Mouse (Mus musculus): ENCODE results near the gene Nrarp. TPM values are rescaled to one million over a fixed set of nuclear protein-coding genes. Genes with fewer than 3 reads are reported as not detected.

Nrarp gene
- polyA plus RNA-seq, 1 experiment from 2014 or later, result 37.4 TPM

- H3K9me3 ChIP-seq, result no peaks in the 10 kb centered on the region
- peaks cover 19% of the 10 kb centered on the region for H3K36me3 ChIP-seq (replicated peaks)
- WGBS, result 88% methylated on average over 6 of the region's 6 CpGs
- H3K27ac ChIP-seq, result no peak overlapping the region
- H3K4me1 ChIP-seq, result peaks cover 42% of the 10 kb centered on the region
- H3K4me3 ChIP-seq, result no peak overlapping the region
- no peak for DNase-seq (ENCODE audit: extremely low spot score, low spot score)
- H3K27me3 ChIP-seq (ENCODE audit: poor library complexity, severe bottlenecking), result peaks cover 30% of the 10 kb centered on the region
Measured at GRCm38 (mm10) chr2:25187841-25188240, 7.3 kb downstream of the Nrarp start.

DNA sequence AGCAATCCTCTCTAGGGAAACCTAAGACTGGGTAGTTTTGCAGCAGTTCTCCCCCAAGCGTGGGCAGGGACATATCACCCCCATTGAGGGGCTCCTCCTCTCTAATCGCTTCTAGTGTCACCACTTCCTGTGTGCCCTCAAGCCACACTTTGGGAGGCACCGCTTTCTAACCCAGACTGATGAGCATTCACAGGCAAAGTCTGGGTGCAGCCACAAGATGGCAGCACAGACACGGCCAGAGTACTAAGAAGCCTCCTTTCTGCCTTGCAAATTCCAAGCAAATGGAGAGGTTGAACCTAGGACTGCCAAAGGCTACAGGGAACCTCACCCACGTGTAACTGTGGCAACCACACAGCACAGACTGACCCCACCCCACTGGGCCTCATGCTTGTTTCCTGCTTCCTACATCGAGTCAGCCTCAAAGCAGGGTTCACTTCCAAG is 12.8 kb downstream of the Nrarp start:
- no peaks in the 10 kb centered on the region for H3K9me3 ChIP-seq
- H3K36me3 ChIP-seq (replicated peaks), result peaks cover 6% of the 10 kb centered on the region
- no peak overlapping the region for H3K27ac ChIP-seq
- H3K27me3 ChIP-seq (ENCODE audit: poor library complexity, severe bottlenecking), result peaks cover 45% of the 10 kb centered on the region
- DNase-seq (ENCODE audit: extremely low spot score, low spot score), result peak; percentile 84
- peaks cover 45% of the 10 kb centered on the region for H3K4me1 ChIP-seq
- H3K4me3 ChIP-seq, result no peak overlapping the region
- WGBS, result 5% methylated on average over 6 of the region's 6 CpGs

DNA sequence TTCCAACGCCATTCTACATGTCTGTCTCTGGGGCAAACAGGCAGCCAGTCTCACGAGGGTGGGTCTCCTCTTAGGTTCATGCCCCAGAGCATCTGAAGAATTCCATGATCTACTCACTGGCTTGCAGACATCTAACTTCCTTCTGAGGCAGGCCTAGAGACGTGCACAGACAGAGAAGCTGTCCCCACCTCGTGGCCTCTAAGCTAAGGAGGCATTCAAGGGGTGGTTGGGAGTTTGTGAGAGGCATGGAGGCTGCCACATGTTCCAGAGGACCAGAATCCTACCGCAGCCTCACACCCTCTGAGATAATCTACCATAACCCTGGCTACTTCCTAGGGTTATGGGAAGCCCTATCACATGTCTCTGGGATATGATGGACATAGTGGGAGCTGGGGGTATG is 13.4 kb downstream of the Nrarp start:
- peaks cover 45% of the 10 kb centered on the region for H3K27me3 ChIP-seq (ENCODE audit: poor library complexity, severe bottlenecking)
- WGBS, result 80% methylated on average over 5 of the region's 5 CpGs
- DNase-seq (ENCODE audit: extremely low spot score, low spot score), result no peak
- H3K4me3 ChIP-seq, result no peak overlapping the region
- no peaks in the 10 kb centered on the region for H3K9me3 ChIP-seq
- H3K36me3 ChIP-seq (replicated peaks), result peaks cover 12% of the 10 kb centered on the region
- H3K27ac ChIP-seq, result no peak overlapping the region
- peaks cover 45% of the 10 kb centered on the region for H3K4me1 ChIP-seq

- Histone ChIP-seq H3K27ac (no peak overlapping the region), H3K4me3 (0 out of 2 replicates have a peak overlapping the region, but pooled peaks have one; percentile 38), H3K27me3 (ENCODE audit: poor library complexity, severe bottlenecking) (peaks cover 45% of the 10 kb centered on the region), H3K36me3 (replicated peaks) (peaks cover 18% of the 10 kb centered on the region), H3K9me3 (no peaks in the 10 kb centered on the region), H3K4me1 (peaks cover 45% of the 10 kb centered on the region)
- no peak for DNase-seq (ENCODE audit: extremely low spot score, low spot score)
- WGBS, result 85% methylated on average over 17 of the region's 17 CpGs
Measured at GRCm38 (mm10) chr2:25194486-25195171, 14.1 kb downstream of the Nrarp start.

- 19% methylated on average over 55 of the region's 55 CpGs for WGBS
- no peak for DNase-seq (ENCODE audit: extremely low spot score, low spot score)
- Histone ChIP-seq H3K36me3 (replicated peaks) (peaks cover 26% of the 10 kb centered on the region), H3K27me3 (ENCODE audit: poor library complexity, severe bottlenecking) (peaks cover 45% of the 10 kb centered on the region), H3K4me3 (peak overlapping the region; percentile 38), H3K4me1 (peaks cover 45% of the 10 kb centered on the region), H3K9me3 (no peaks in the 10 kb centered on the region), H3K27ac (peak overlapping the region; percentile 22; the same call in 1 of the 2 replicates)
Measured at GRCm38 (mm10) chr2:25195211-25196156, 14.9 kb downstream of the Nrarp start.

- WGBS, result 10% methylated on average over 8 of the region's 8 CpGs
- Histone ChIP-seq H3K27me3 (ENCODE audit: poor library complexity, severe bottlenecking) (peaks cover 45% of the 10 kb centered on the region), H3K4me3 (peak within 1 kb of the TSS; percentile 38), H3K36me3 (replicated peaks) (peaks cover 35% of the 10 kb centered on the region), H3K27ac (peak within 1 kb of the TSS; percentile 22; the same call in 1 of the 2 replicates), H3K4me1 (peaks cover 45% of the 10 kb centered on the region), H3K9me3 (no peaks in the 10 kb centered on the region)
- DNase-seq (ENCODE audit: extremely low spot score, low spot score), result no peak
Measured at GRCm38 (mm10) chr2:25196172-25196954, 15.8 kb downstream of the Nrarp start, which contains the start of gene Tor4a. Tor4a (minus strand) TSS chr2:25196886.

GRCm38 (mm10) chr2:25197191-25197590 is 16.6 kb downstream of the Nrarp start:
- WGBS, result 22% methylated on average over 2 of the region's 2 CpGs
- H3K27ac ChIP-seq, result no peak overlapping the region
- peaks cover 45% of the 10 kb centered on the region for H3K27me3 ChIP-seq (ENCODE audit: poor library complexity, severe bottlenecking)
- peaks cover 45% of the 10 kb centered on the region for H3K4me1 ChIP-seq
- peaks cover 43% of the 10 kb centered on the region for H3K36me3 ChIP-seq (replicated peaks)
- DNase-seq (ENCODE audit: extremely low spot score, low spot score), result no peak
- H3K4me3 ChIP-seq, result 0 out of 2 replicates have a peak overlapping the region, but pooled peaks have one; percentile 21
- no peaks in the 10 kb centered on the region for H3K9me3 ChIP-seq

DNA sequence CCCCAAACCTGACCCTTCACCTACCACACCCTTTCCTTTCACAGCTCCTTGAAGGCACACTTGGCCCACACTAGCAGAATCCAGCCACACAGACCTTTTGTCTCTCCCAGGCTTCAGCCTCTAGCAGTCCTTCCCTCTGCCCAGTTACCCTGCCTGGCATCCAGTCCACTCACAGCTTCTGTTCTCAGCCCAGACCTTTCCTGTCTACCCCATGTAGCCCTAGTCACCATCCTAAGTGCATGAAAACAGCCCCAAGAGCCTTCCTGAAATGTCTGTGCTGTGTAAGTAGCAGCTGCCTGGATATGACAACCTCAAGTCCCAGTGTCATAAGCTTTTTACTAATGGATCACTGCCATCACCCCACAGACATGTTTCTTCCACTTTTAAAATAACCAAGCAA is 17.4 kb downstream of the Nrarp start:
- Histone ChIP-seq H3K9me3 (no peaks in the 10 kb centered on the region), H3K36me3 (replicated peaks) (peaks cover 51% of the 10 kb centered on the region), H3K27ac (no peak overlapping the region), H3K4me3 (no peak overlapping the region), H3K4me1 (peaks cover 44% of the 10 kb centered on the region), H3K27me3 (ENCODE audit: poor library complexity, severe bottlenecking) (peaks cover 45% of the 10 kb centered on the region)
- no peak for DNase-seq (ENCODE audit: extremely low spot score, low spot score)

DNA sequence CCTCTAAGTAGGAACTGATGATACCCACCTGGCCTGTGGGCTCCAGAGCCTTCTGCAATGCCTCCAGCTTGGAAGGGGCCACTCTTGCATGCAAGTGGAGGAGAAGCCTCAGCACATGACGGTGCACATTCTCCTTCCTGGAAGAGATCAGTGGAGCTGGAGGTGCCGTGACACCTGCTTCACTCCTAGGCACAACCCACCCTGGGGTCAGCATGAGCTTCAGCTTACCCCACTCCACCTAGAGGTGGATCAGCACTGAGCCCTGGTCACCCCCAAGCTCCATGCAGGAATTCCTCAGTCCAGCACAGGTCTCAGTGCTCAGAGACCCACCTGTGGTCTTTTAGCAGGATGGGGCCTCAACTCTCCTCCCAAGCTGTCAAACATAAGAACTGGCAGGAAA is 20.1 kb downstream of the Nrarp start:
- Histone ChIP-seq H3K4me1 (peaks cover 25% of the 10 kb centered on the region), H3K27me3 (ENCODE audit: poor library complexity, severe bottlenecking) (peaks cover 24% of the 10 kb centered on the region), H3K9me3 (no peaks in the 10 kb centered on the region), H3K36me3 (replicated peaks) (peaks cover 78% of the 10 kb centered on the region), H3K27ac (no peak overlapping the region), H3K4me3 (no peak overlapping the region)
- WGBS, result 100% methylated on average over 2 of the region's 2 CpGs
- DNase-seq (ENCODE audit: extremely low spot score, low spot score), result no peak

DNA sequence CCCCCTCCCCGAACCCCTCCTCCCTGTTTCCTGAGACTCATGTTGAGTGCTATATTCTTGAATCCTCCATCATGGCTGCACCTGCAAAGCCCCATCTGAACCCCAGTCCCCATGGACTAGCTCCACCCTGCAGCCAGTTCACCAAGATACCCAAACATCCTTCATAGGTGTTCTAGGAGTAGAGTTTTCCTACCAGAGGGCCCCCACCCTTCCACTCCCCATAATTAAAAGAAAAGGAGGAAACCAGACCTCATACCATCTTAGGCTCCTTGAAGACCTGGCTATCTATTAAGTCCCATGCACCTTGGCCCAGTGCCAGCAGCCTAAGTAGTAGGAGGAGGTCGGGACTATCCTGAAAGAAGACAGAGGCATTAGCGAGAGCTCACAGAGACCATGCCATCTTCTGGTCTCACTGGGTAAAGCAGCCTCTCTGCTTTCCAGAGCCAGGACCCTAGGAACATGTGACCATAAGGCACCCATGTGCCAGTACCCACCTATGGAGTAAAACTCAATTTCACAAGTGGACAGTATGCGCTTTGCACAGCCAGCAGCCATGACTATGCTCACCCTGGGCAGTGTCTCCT is 23.2 kb downstream of the Nrarp start:
- WGBS, result 76% methylated on average over 4 of the region's 4 CpGs
- Histone ChIP-seq H3K9me3 (no peaks in the 10 kb centered on the region), H3K4me1 (0 out of 2 replicates have a peak, but pooled peaks cover under 1% of the 10 kb centered on the region), H3K27ac (no peak overlapping the region), H3K36me3 (replicated peaks) (peaks cover 99% of the 10 kb centered on the region), H3K4me3 (no peak overlapping the region), H3K27me3 (ENCODE audit: poor library complexity, severe bottlenecking) (no peaks in the 10 kb centered on the region)
- DNase-seq (ENCODE audit: extremely low spot score, low spot score), result no peak

- H3K9me3 ChIP-seq, result no peaks in the 10 kb centered on the region
Measured at GRCm38 (mm10) chr2:25207593-25207992, 27.0 kb downstream of the Nrarp start.

GRCm38 (mm10) chr2:25210686-25211085 is 30.1 kb downstream of the Nrarp start:
- Histone ChIP-seq H3K27me3 (ENCODE audit: poor library complexity, severe bottlenecking) (peaks cover 22% of the 10 kb centered on the region), H3K4me3 (peak overlapping the region; percentile 95), H3K27ac (peak overlapping the region; percentile 99), H3K4me1 (peaks cover 26% of the 10 kb centered on the region), H3K9me3 (no peaks in the 10 kb centered on the region), H3K36me3 (replicated peaks) (peaks cover 40% of the 10 kb centered on the region)
- no peak for DNase-seq (ENCODE audit: extremely low spot score, low spot score)
- WGBS, result 1% methylated on average over 24 of the region's 24 CpGs

More at GRCm38 (mm10) chr2:25207593-25207992, 27.0 kb downstream of the Nrarp start:
- Histone ChIP-seq H3K27me3 (ENCODE audit: poor library complexity, severe bottlenecking) (peaks cover 6% of the 10 kb centered on the region), H3K4me1 (peaks cover 26% of the 10 kb centered on the region), H3K27ac (no peak overlapping the region), H3K4me3 (no peak overlapping the region), H3K36me3 (replicated peaks) (peaks cover 71% of the 10 kb centered on the region)
- no peak for DNase-seq (ENCODE audit: extremely low spot score, low spot score)
- 91% methylated on average over 1 of the region's 1 CpGs for WGBS

Measured in forebrain, embryonic 10.5 days (tissue).